In genomic region chr6:112463331-112463730, GRCm38 (mm10) we compare ENCODE assay signal across 20 mouse cellular contexts. TPM values are rescaled to one million over a fixed set of nuclear protein-coding genes. Genes with fewer than 3 reads are reported as not detected.
A peak's percentile ranks its signal among the peaks of the same experiment; 100 is the strongest.
DNase-seq lines count a peak whose midpoint lies in the region; ATAC-seq and TF ChIP-seq lines count a peak whose summit lies in the region.
"Had no signal": no experiment of that assay in that cellular context is flagged by ENCODE, and none has a peak within 500 bp of the region (broad histone marks: within the 10 kb centered on the region; RNA-seq: fewer than 3 reads in every experiment).

No protein-coding gene starts in this region.

- TF ChIP-seq EP300 in heart, adult 2 months (IDR thresholded peaks at IDR 0.05; ENCODE audit: insufficient read depth, low read depth, low read length), result 0 out of 2 replicates have a peak, but pooled peaks have one; percentile 41

- 56% methylated on average over 6 of the region's 6 CpGs for WGBS in heart, adult 2 months
- 74% methylated on average over 6 of the region's 6 CpGs for WGBS in heart, embryonic 15.5 days
- WGBS in midbrain, embryonic 11.5 days, result 80% methylated on average over 6 of the region's 6 CpGs
- WGBS in limb, embryonic 10.5 days, result 86% methylated on average over 6 of the region's 6 CpGs

- H3K4me3 ChIP-seq in heart, adult 2 months, result no peak overlapping the region
- H3K4me3 ChIP-seq in heart, embryonic 15.5 days, result no peak overlapping the region
- no peak overlapping the region for H3K4me3 ChIP-seq in midbrain, embryonic 11.5 days (ENCODE audit: low read depth, low read length)
- no peak overlapping the region for H3K4me3 ChIP-seq in limb, embryonic 10.5 days
- H3K4me3 ChIP-seq: forebrain, embryonic 12.5 days; hindbrain, embryonic 10.5 days; liver, embryonic 15.5 days had no signal

- intact Hi-C loops in heart, adult 2 months (cut with DNase I), result no loop called here

- H3K79me2 ChIP-seq in heart, adult 2 months (replicated peaks; ENCODE audit: control insufficient read depth, insufficient read depth, low read length), result no peaks in the 10 kb centered on the region

- peak; percentile 52; the same call in 1 of the 2 replicates for ATAC-seq in granulocyte monocyte progenitor cell, adult 5-6 weeks (replicated peaks; ENCODE audit: poor library complexity, severe bottlenecking)
- no peak for ATAC-seq in heart, embryonic 15.5 days (replicated peaks; ENCODE audit: insufficient number of reproducible peaks, insufficient read depth, low FRiP score, low read depth)
- no peak for ATAC-seq in midbrain, embryonic 11.5 days (ENCODE audit: low FRiP score)
- ATAC-seq: hindbrain, postnatal 0 days had no signal

- H3K36me3 ChIP-seq in heart, adult 2 months (ENCODE audit: control insufficient read depth, insufficient read depth, low read length), result no peaks in the 10 kb centered on the region; the same call in 1 of the 2 replicates
- H3K36me3 ChIP-seq in heart, embryonic 15.5 days, result no peaks in the 10 kb centered on the region
- H3K36me3 ChIP-seq in midbrain, embryonic 11.5 days (ENCODE audit: control insufficient read depth, insufficient read depth, low read length), result no peaks in the 10 kb centered on the region
- no peaks in the 10 kb centered on the region for H3K36me3 ChIP-seq in limb, embryonic 10.5 days
- H3K36me3 ChIP-seq: forebrain, embryonic 12.5 days; hindbrain, embryonic 10.5 days; liver, embryonic 15.5 days had no signal

- no peaks in the 10 kb centered on the region for H3K9me3 ChIP-seq in heart, embryonic 15.5 days (replicated peaks)
- H3K9me3 ChIP-seq in midbrain, embryonic 11.5 days (ENCODE audit: control insufficient read depth, low read length), result no peaks in the 10 kb centered on the region
- H3K9me3 ChIP-seq in limb, embryonic 10.5 days (replicated peaks), result no peaks in the 10 kb centered on the region
- H3K9me3 ChIP-seq: forebrain, embryonic 12.5 days; hindbrain, embryonic 10.5 days; liver, embryonic 15.5 days had no signal

- peaks cover 10% of the 10 kb centered on the region for H3K4me1 ChIP-seq in heart, adult 2 months (ENCODE audit: control insufficient read depth, insufficient read depth, low read length)
- H3K4me1 ChIP-seq in heart, embryonic 15.5 days (replicated peaks), result peaks cover 40% of the 10 kb centered on the region
- no peaks in the 10 kb centered on the region for H3K4me1 ChIP-seq in midbrain, embryonic 11.5 days (ENCODE audit: control insufficient read depth, insufficient read depth, low read length)
- H3K4me1 ChIP-seq in limb, embryonic 10.5 days, result peaks cover 3% of the 10 kb centered on the region
- H3K4me1 ChIP-seq: forebrain, embryonic 12.5 days; hindbrain, embryonic 10.5 days; liver, embryonic 15.5 days had no signal

- peak overlapping the region; percentile 54; the same call in 1 of the 2 replicates for H3K4me2 ChIP-seq in heart, embryonic 15.5 days
- H3K4me2 ChIP-seq in midbrain, embryonic 11.5 days, result no peak overlapping the region
- H3K4me2 ChIP-seq: forebrain, embryonic 12.5 days; liver, embryonic 15.5 days had no signal

- H3K27ac ChIP-seq in heart, adult 2 months, result no peak overlapping the region; the same call in 1 of the 2 replicates
- no peak overlapping the region for H3K27ac ChIP-seq in heart, embryonic 15.5 days
- no peak overlapping the region for H3K27ac ChIP-seq in midbrain, embryonic 11.5 days (ENCODE audit: low read depth, low read length)
- H3K27ac ChIP-seq in limb, embryonic 10.5 days, result no peak overlapping the region
- H3K27ac ChIP-seq: forebrain, embryonic 12.5 days; hindbrain, embryonic 10.5 days; hindbrain, postnatal 0 days; kidney, postnatal 0 days; liver, embryonic 15.5 days had no signal

- no peak for TF ChIP-seq POLR2A in heart, adult 2 months (IDR thresholded peaks at IDR 0.05; ENCODE audit: insufficient read depth, low read depth, low read length)

- H3K27me3 ChIP-seq in heart, adult 2 months (ENCODE audit: control insufficient read depth, insufficient read depth, low read length), result no peaks in the 10 kb centered on the region
- H3K27me3 ChIP-seq in heart, embryonic 15.5 days, result no peaks in the 10 kb centered on the region
- H3K27me3 ChIP-seq in midbrain, embryonic 11.5 days (ENCODE audit: control insufficient read depth, insufficient read depth, low read length), result no peaks in the 10 kb centered on the region
- H3K27me3 ChIP-seq in limb, embryonic 10.5 days (ENCODE audit: low read depth, poor library complexity, severe bottlenecking), result no peaks in the 10 kb centered on the region
- H3K27me3 ChIP-seq: forebrain, embryonic 12.5 days; liver, embryonic 15.5 days had no signal

- H3K9ac ChIP-seq in heart, adult 2 months (ENCODE audit: low read depth, low read length), result no peak overlapping the region
- H3K9ac ChIP-seq in heart, embryonic 15.5 days, result no peak overlapping the region
- no peak overlapping the region for H3K9ac ChIP-seq in midbrain, embryonic 11.5 days (ENCODE audit: low read length)
- H3K9ac ChIP-seq: forebrain, embryonic 12.5 days; liver, embryonic 15.5 days had no signal

- DNase-seq in heart, adult 2 months, result peak; percentile 43 to 45
- peak; percentile 37 for DNase-seq in heart, postnatal 4 days
- DNase-seq in midbrain, embryonic 11.5 days (ENCODE audit: low spot score, missing footprints), result no peak
- no peak for DNase-seq in limb, embryonic 10.5 days (ENCODE audit: low spot score)
- no peak for DNase-seq in ovary, postnatal 14 days (ENCODE audit: low spot score)
- DNase-seq: cerebellum, adult 2 months; kidney, adult 11 months; midbrain, embryonic 14.5 days; right cerebral cortex, postnatal 14 days; thymus, postnatal 4 days had no signal

- TF ChIP-seq CTCF in heart, adult 2 months (IDR thresholded peaks at IDR 0.05), result no peak

RNA-seq across cellular contexts. Expression of gene Cav3, which starts 4.0 kb away (rescaled TPM):
- not detected in 2 replicates for total RNA-seq in granulocyte monocyte progenitor cell, adult 5-6 weeks (2014; fragmentation: Nextera tagmentation)
- total RNA-seq in granulocyte monocyte progenitor cell, adult 5-6 weeks (2017), result not detected in 2 replicates
- total RNA-seq in heart, adult 2 months (2021), result 10 to 100 TPM; 70.8 to 82.8 TPM
- 144 and 172 TPM in 2 replicates for polyA plus RNA-seq in heart, adult 2 months (2012; rRNA removed)
- 102 and 110 TPM in 2 replicates for polyA plus RNA-seq in heart, embryonic 15.5 days (2015; fragmentation: Nextera tagmentation; extraction: Ambion mirVana)
- 100 to 1,000 TPM; 154 to 182 TPM for total RNA-seq in heart, postnatal 4 days (2021)
- polyA plus RNA-seq in midbrain, embryonic 11.5 days (2014; fragmentation: Nextera tagmentation; extraction: Ambion mirVana), result 0.11 TPM in 1 of 2 replicates, not detected in the other
- polyA plus RNA-seq in limb, embryonic 10.5 days (2016; fragmentation: Nextera tagmentation; extraction: Ambion mirVana), result 0.16 TPM in 1 of 2 replicates, not detected in the other
- total RNA-seq: common myeloid progenitor, adult 5-6 weeks; hindbrain, postnatal 0 days; megakaryocyte progenitor cell, adult 5-6 weeks had no signal
- polyA plus RNA-seq: hindbrain, embryonic 10.5 days; midbrain, embryonic 14.5 days; stomach, embryonic 14.5 days had no signal

RNA-seq across cellular contexts. Expression of gene Oxtr, which starts 26.4 kb away (rescaled TPM):
- not detected in 2 replicates for total RNA-seq in granulocyte monocyte progenitor cell, adult 5-6 weeks (2014; fragmentation: Nextera tagmentation)
- total RNA-seq in granulocyte monocyte progenitor cell, adult 5-6 weeks (2017), result not detected in 2 replicates
- under 1 TPM; 0.18 to 0.21 TPM for total RNA-seq in heart, adult 2 months (2021)
- polyA plus RNA-seq in heart, adult 2 months (2012; rRNA removed), result 0.10 and 0.18 TPM in 2 replicates
- 0.21 and 0.30 TPM in 2 replicates for polyA plus RNA-seq in heart, embryonic 15.5 days (2015; fragmentation: Nextera tagmentation; extraction: Ambion mirVana)
- total RNA-seq in heart, postnatal 4 days (2021), result under 1 TPM; 0.07 to 0.14 TPM
- polyA plus RNA-seq in midbrain, embryonic 11.5 days (2014; fragmentation: Nextera tagmentation; extraction: Ambion mirVana), result 0.11 and 0.26 TPM in 2 replicates
- 0.09 and 0.13 TPM in 2 replicates for polyA plus RNA-seq in limb, embryonic 10.5 days (2016; fragmentation: Nextera tagmentation; extraction: Ambion mirVana)
- polyA plus RNA-seq: liver, embryonic 15.5 days had no signal

Comparison
In these comparisons a context has a peak if more than half of its experiments do, and no peak if none do; other contexts are left out.
1. DNase-seq: peak in heart, adult 2 months (2 of 2) and heart, postnatal 4 days (single experiment); none in midbrain, embryonic 11.5 days (single experiment), limb, embryonic 10.5 days (single experiment) and ovary, postnatal 14 days (single experiment).
2. RNA of gene Cav3, which starts 4.0 kb away (polyA plus RNA-seq): 144 to 172 TPM in heart, adult 2 months and 102 to 110 TPM in heart, embryonic 15.5 days; 0.16 TPM in limb, embryonic 10.5 days and 0.11 TPM in midbrain, embryonic 11.5 days; every median in the first group is over 10 times any median in the second.